Mouse (Mus musculus) midbrain, embryonic 14.5 days (tissue): Measurements from ENCODE around the gene Ccdc187. TPM values are rescaled to one million over a fixed set of nuclear protein-coding genes. Genes with fewer than 3 reads are reported as not detected.

Source experiments
- ATAC-seq: fragments of 200-750 bp; cut with Nextera tagmentation; 2 replicates; pipeline ENCODE4 v1.8.0; 2017; ENCODE audit warnings: moderate number of reproducible peaks, moderate library complexity; ENCODE audit not compliant: low FRiP score, low TSS enrichment
- DNase-seq: peaks from one replicate; pipeline ENCODE4 v3.0.0-alpha.2; 2015
- H3K27ac ChIP-seq: fragments of 300-500 bp; sonication (generic); replicated peaks from 2 replicates; pipeline ENCODE4 v1.5.1; 2014; ENCODE audit warnings: mild to moderate bottlenecking, low read depth, low read length, moderate library complexity
- H3K27me3 ChIP-seq: fragments of 300-500 bp; sonication (generic); 2 replicates; pipeline ENCODE4 v1.6.1; 2014; ENCODE audit warnings: low read length, control low read depth, mixed read lengths; ENCODE audit not compliant: control insufficient read depth, insufficient read depth
- H3K36me3 ChIP-seq: fragments of 300-500 bp; sonication (generic); 2 replicates; pipeline ENCODE4 v1.6.1; 2014; ENCODE audit warnings: low read length, control low read depth; ENCODE audit not compliant: control insufficient read depth, insufficient read depth
- H3K4me1 ChIP-seq: fragments of 300-500 bp; sonication (generic); 2 replicates; pipeline ENCODE4 v1.6.1; 2014; ENCODE audit warnings: mild to moderate bottlenecking, antibody characterized with exemption, low read length, control low read depth; ENCODE audit not compliant: control insufficient read depth, insufficient read depth
- H3K4me2 ChIP-seq: fragments of 300-500 bp; sonication (generic); 2 replicates; pipeline ENCODE4 v1.6.1; 2014; ENCODE audit warnings: mild to moderate bottlenecking, low read length, moderate library complexity
- H3K4me3 ChIP-seq: fragments of 300-500 bp; sonication (generic); replicated peaks from 2 replicates; pipeline ENCODE4 v1.5.1; 2014; ENCODE audit warnings: low read depth, low read length
- H3K9ac ChIP-seq: fragments of 300-500 bp; sonication (generic); replicated peaks from 2 replicates; pipeline ENCODE4 v1.6.1; 2014; ENCODE audit warnings: mild to moderate bottlenecking, low read length, moderate library complexity
- H3K9me3 ChIP-seq: fragments of 300-500 bp; sonication (generic); 2 replicates; pipeline ENCODE4 v1.6.1; 2016; ENCODE audit warnings: low read length, control low read depth, mixed read lengths; ENCODE audit not compliant: control insufficient read depth
- WGBS: fragments of 180-500 bp; shearing (Covaris S2); extraction: QIAGEN DNeasy Blood & Tissue Kit; methylation state at CpG from one replicate; pipeline ENCODE4 v1.1.7; 2014; 5-methylcytosine and 5-hydroxymethylcytosine counted together
- polyA plus RNA-seq: library from polyadenylated mRNA; unstranded; fragments of >200 nt; fragmentation: Nextera tagmentation; extraction: Ambion mirVana; gene quantifications from 2 replicates; pipeline ENCODE4 v1.2.1, GENCODE M21; 2014

Gene Ccdc187
- polyA plus RNA-seq, 1 experiment from 2014 or later, result 0.20 TPM

DNA sequence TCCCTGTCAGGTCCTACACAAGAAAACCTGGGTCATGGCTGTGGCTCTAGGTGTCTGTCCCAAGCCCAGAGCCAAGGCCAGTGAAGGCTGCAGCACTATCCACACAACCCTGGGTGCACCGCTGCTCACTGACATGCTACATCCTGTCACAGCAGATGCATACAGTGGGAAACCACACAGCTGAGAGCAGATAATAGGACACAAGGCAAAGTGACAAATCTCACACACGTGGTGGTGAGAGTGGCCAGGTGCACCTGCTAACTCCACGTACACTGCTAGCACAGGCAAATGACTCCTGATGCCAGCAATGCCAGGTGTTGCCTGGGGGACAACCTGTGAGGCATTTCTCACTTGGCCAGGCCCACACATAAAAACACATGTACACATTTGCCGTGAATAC, 69.1 kb downstream of the Ccdc187 start:
- Histone ChIP-seq H3K4me1 (no peaks in the 10 kb centered on the region), H3K9ac (no peak overlapping the region)
- WGBS, result 92% methylated on average over 4 of the region's 4 CpGs

DNA sequence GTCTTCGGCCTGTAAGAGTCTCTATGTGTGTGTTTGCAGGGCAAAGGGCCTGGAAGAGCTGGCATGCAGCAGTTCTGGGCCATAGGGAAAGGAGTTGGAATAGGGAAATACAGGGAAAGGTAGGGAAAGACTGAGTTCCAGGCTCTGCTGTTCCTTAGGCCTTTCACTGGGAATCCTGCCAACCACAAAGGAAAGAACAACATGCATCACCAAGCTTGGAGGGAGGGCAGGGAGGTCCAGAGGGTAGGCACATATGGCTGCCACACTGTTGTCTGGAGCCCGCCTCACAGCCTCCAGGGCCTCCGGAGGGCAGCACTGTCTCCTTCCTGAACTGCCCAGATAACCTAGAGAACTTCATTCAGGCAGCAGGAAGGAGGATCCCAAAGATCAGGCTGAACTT, 70.4 kb downstream of the Ccdc187 start:
- Histone ChIP-seq H3K4me3 (no peak overlapping the region), H3K27me3 (no peaks in the 10 kb centered on the region), H3K27ac (no peak overlapping the region), H3K9ac (no peak overlapping the region), H3K36me3 (peaks cover 70% of the 10 kb centered on the region), H3K4me2 (no peak overlapping the region), H3K9me3 (no peaks in the 10 kb centered on the region), H3K4me1 (no peaks in the 10 kb centered on the region)
- DNase-seq (no peak), ATAC-seq (no peak)
- WGBS, result 78% methylated on average over 3 of the region's 3 CpGs

More for the DNA sequence above, 69.1 kb downstream of the Ccdc187 start:
- no peaks in the 10 kb centered on the region for H3K9me3 ChIP-seq
- no peak for ATAC-seq
- no peak for DNase-seq
- H3K36me3 ChIP-seq, result peaks cover 58% of the 10 kb centered on the region
- H3K27ac ChIP-seq, result no peak overlapping the region
- no peak overlapping the region for H3K4me3 ChIP-seq
- no peaks in the 10 kb centered on the region for H3K27me3 ChIP-seq
- no peak overlapping the region for H3K4me2 ChIP-seq

DNA sequence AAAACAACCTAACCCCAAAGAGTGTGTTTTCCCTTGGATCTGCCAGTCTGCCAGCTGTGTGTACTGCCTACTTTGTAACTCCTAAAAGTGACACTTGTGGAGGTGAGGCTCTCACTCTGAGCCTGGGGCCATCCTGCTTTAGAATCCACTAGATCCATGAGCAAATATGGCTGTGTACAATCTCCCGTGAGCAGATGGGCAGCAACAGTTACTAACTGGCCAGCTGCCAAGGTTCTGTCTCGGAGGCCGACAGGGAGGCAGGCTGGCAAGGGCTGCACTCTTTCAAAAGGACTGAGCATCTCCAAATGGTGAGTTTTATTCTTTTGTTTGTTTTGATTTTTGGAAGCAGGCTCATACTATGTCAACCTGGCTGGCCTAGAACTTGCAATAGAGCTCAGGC, 79.8 kb downstream of the Ccdc187 start:
- Histone ChIP-seq H3K9me3 (no peaks in the 10 kb centered on the region), H3K27me3 (no peaks in the 10 kb centered on the region), H3K4me1 (no peaks in the 10 kb centered on the region), H3K36me3 (peaks cover 82% of the 10 kb centered on the region), H3K4me3 (no peak overlapping the region), H3K9ac (no peak overlapping the region), H3K27ac (no peak overlapping the region), H3K4me2 (no peak overlapping the region)
- ATAC-seq (no peak), DNase-seq (peak; percentile 76)
- WGBS, result 32% methylated on average over 3 of the region's 3 CpGs

- Histone ChIP-seq H3K4me2 (no peak overlapping the region), H3K4me3 (no peak overlapping the region), H3K36me3 (peaks cover 46% of the 10 kb centered on the region), H3K27me3 (peaks cover 40% of the 10 kb centered on the region), H3K27ac (no peak overlapping the region), H3K9me3 (no peaks in the 10 kb centered on the region), H3K4me1 (peaks cover 6% of the 10 kb centered on the region), H3K9ac (no peak overlapping the region)
- 67% methylated on average over 3 of the region's 3 CpGs for WGBS
- no peak for ATAC-seq
- DNase-seq, result no peak
Observed at GRCm38 (mm10) chr2:26209566-26209965, 84.8 kb downstream of the Ccdc187 start.

DNA sequence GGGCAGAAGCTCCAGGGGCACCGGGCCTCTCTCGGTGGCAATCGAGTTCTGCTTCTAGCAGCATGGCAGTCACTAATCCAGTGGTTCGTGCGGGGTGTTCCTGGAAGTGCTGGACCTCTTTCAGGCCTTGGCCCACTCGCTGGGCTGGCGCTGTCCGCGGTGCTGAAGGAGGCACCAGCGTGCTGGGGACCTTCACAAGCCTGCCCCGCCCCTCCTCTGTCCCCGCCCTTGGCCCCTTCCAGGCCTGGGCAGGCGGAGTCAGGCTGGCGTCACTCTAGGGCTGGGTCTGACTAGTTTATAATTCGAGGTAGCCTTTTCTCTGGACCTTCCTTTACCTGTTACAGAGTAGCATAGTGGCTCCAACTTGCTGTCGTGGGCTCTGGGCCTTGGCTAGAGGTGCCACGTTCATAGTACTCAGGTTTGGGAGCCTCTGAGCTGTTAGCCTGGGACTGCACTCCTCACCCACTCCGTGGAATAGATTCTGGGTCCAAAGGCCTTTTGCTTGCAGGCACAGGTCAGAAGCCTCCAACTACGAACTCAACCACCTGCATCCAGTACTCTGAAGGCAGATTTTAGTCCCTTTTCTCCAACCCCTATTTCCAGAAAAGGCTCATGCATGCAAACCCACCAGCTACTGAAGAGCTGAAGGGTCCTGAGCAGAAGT, 86.1 kb downstream of the Ccdc187 start, which contains the start of gene Lhx3:
Gene Lhx3, minus strand, starts transcription at position 164 of the 664 bp plus-strand sequence.
- Histone ChIP-seq H3K4me1 (peaks cover 6% of the 10 kb centered on the region), H3K27me3 (peaks cover 52% of the 10 kb centered on the region), H3K27ac (no peak within 1 kb of the TSS), H3K9me3 (no peaks in the 10 kb centered on the region), H3K9ac (no peak within 1 kb of the TSS), H3K4me2 (no peak within 1 kb of the TSS), H3K36me3 (peaks cover 35% of the 10 kb centered on the region), H3K4me3 (no peak within 1 kb of the TSS)
- ATAC-seq (no peak), DNase-seq (peak; percentile 78)
- 7% methylated on average over 19 of the region's 19 CpGs for WGBS

- H3K4me3 ChIP-seq, result no peak overlapping the region
- H3K27me3 ChIP-seq, result peaks cover 59% of the 10 kb centered on the region
- DNase-seq (peak; percentile 54), ATAC-seq (no peak)
- no peak overlapping the region for H3K4me2 ChIP-seq
- peaks cover 34% of the 10 kb centered on the region for H3K36me3 ChIP-seq
- H3K9ac ChIP-seq, result no peak overlapping the region
- WGBS, result 3% methylated on average over 9 of the region's 9 CpGs
- no peaks in the 10 kb centered on the region for H3K9me3 ChIP-seq
- peaks cover 6% of the 10 kb centered on the region for H3K4me1 ChIP-seq
- H3K27ac ChIP-seq, result no peak overlapping the region
Observed at GRCm38 (mm10) chr2:26207559-26207958, 86.8 kb downstream of the Ccdc187 start.

DNA sequence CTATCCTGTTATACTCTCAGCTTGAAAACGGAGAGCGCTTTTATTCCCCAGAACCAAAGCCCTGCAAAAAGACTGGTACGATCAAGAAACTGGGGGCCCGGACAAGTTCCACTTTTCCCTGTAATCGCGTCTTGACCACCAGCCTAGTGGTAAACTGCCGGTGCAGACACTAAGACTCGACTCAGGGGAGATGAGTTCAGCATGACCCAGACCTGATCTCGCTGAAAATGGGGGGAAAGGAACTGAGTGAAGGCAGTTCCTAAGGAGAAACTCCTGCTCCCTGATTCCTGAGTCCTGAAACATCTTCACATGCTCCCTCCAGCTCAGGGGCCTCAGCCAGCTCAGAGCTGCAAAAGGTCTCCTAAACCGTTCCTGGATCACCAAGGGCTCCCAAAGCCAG, 88.6 kb downstream of the Ccdc187 start:
- Histone ChIP-seq H3K27me3 (peaks cover 77% of the 10 kb centered on the region), H3K36me3 (peaks cover 16% of the 10 kb centered on the region), H3K27ac (no peak overlapping the region), H3K9ac (no peak overlapping the region), H3K4me2 (no peak overlapping the region), H3K4me3 (0 out of 2 replicates have a peak overlapping the region, but pooled peaks have one; percentile 13), H3K4me1 (peaks cover 12% of the 10 kb centered on the region), H3K9me3 (no peaks in the 10 kb centered on the region)
- ATAC-seq, result no peak
- no peak for DNase-seq
- WGBS, result 9% methylated on average over 10 of the region's 10 CpGs

DNA sequence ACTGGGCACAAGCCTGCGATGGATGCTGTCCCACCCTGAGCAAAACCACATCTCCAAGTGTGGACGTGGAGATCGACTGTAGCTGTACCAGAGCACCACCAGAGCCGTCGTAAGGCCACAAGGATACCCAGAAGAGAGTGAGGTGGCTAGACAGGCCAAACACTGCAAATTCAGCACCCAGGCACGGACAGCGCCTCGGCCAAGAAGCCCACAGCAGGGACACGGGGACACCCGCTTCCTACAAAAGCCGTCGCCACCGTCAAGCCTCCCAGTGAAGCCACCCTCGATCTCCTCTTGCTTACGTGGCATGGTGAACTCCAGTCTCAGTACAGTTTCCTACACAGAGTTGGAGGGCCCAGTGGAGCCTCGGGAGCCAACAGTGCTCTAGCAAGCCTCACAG, 89.2 kb downstream of the Ccdc187 start:
- H3K9ac ChIP-seq, result no peak overlapping the region
- H3K4me2 ChIP-seq, result no peak overlapping the region
- no peak overlapping the region for H3K4me3 ChIP-seq
- no peak for ATAC-seq
- 2% methylated on average over 16 of the region's 16 CpGs for WGBS
- peaks cover 10% of the 10 kb centered on the region; the same call in 1 of the 2 replicates for H3K36me3 ChIP-seq
- no peaks in the 10 kb centered on the region for H3K9me3 ChIP-seq
- H3K27ac ChIP-seq, result no peak overlapping the region
- no peak for DNase-seq
- H3K4me1 ChIP-seq, result peaks cover 12% of the 10 kb centered on the region
- H3K27me3 ChIP-seq, result peaks cover 83% of the 10 kb centered on the region

GRCm38 (mm10) chr2:26202849-26203475, 91.4 kb downstream of the Ccdc187 start:
- no peak overlapping the region for H3K27ac ChIP-seq
- peaks cover 20% of the 10 kb centered on the region for H3K4me1 ChIP-seq
- H3K27me3 ChIP-seq, result peaks cover 99% of the 10 kb centered on the region
- H3K36me3 ChIP-seq, result no peaks in the 10 kb centered on the region
- 1% methylated on average over 36 of the region's 36 CpGs for WGBS
- no peaks in the 10 kb centered on the region for H3K9me3 ChIP-seq
- peak overlapping the region; percentile 19; the same call in 1 of the 2 replicates for H3K4me3 ChIP-seq
- H3K9ac ChIP-seq, result no peak overlapping the region
- DNase-seq, result no peak
- H3K4me2 ChIP-seq, result peak overlapping the region; percentile 41; the same call in 1 of the 2 replicates
- ATAC-seq, result no peak
